Mouse (Mus musculus): ENCODE data around the gene Cog7. TPM values are rescaled to one million over a fixed set of nuclear protein-coding genes. Genes with fewer than 3 reads are reported as not detected.

The Cog7 gene
- polyA plus RNA-seq, 1 experiment = 14.0 TPM

GRCm38 (mm10) chr7:121961913-121962570 is 19.5 kb downstream of the Cog7 start:
- Histone ChIP-seq H3K4me3 (ENCODE audit: insufficient read depth, low read length) (no peak overlapping the region), H3K27ac (ENCODE audit: insufficient read depth, low read length) (no peak overlapping the region), H3K4me1 (ENCODE audit: control insufficient read depth, insufficient read depth, low read length) (no peaks in the 10 kb centered on the region)
- TF ChIP-seq POLR2A (IDR thresholded peaks at IDR 0.05; ENCODE audit: low read depth, low read length) (no peak), CTCF (IDR thresholded peaks at IDR 0.05; ENCODE audit: borderline replicate concordance, insufficient read depth, low read length) (no peak)

GRCm38 (mm10) chr7:121955802-121956201 is 25.7 kb downstream of the Cog7 start:
- Histone ChIP-seq H3K4me3 (ENCODE audit: insufficient read depth, low read length) (no peak overlapping the region), H3K27ac (ENCODE audit: insufficient read depth, low read length) (no peak overlapping the region), H3K4me1 (ENCODE audit: control insufficient read depth, insufficient read depth, low read length) (no peaks in the 10 kb centered on the region)
- TF ChIP-seq POLR2A (IDR thresholded peaks at IDR 0.05; ENCODE audit: low read depth, low read length) (no peak), CTCF (IDR thresholded peaks at IDR 0.05; ENCODE audit: borderline replicate concordance, insufficient read depth, low read length) (no peak)

GRCm38 (mm10) chr7:121954891-121955669 is 26.4 kb downstream of the Cog7 start:
- Histone ChIP-seq H3K4me1 (ENCODE audit: control insufficient read depth, insufficient read depth, low read length) (no peaks in the 10 kb centered on the region), H3K4me3 (ENCODE audit: insufficient read depth, low read length) (no peak overlapping the region), H3K27ac (ENCODE audit: insufficient read depth, low read length) (no peak overlapping the region)
- no peak for TF ChIP-seq CTCF (IDR thresholded peaks at IDR 0.05; ENCODE audit: borderline replicate concordance, insufficient read depth, low read length)
- no peak for TF ChIP-seq POLR2A (IDR thresholded peaks at IDR 0.05; ENCODE audit: low read depth, low read length)

GRCm38 (mm10) chr7:121947513-121947912 is 34.0 kb downstream of the Cog7 start:
- TF ChIP-seq POLR2A (IDR thresholded peaks at IDR 0.05; ENCODE audit: low read depth, low read length) (no peak), CTCF (IDR thresholded peaks at IDR 0.05; ENCODE audit: borderline replicate concordance, insufficient read depth, low read length) (no peak)
- no peak overlapping the region for H3K4me3 ChIP-seq (ENCODE audit: insufficient read depth, low read length)
- H3K27ac ChIP-seq (ENCODE audit: insufficient read depth, low read length) = no peak overlapping the region
- no peaks in the 10 kb centered on the region for H3K4me1 ChIP-seq (ENCODE audit: control insufficient read depth, insufficient read depth, low read length)

GRCm38 (mm10) chr7:121946196-121946595 is 35.3 kb downstream of the Cog7 start:
- Histone ChIP-seq H3K4me3 (ENCODE audit: insufficient read depth, low read length) (no peak overlapping the region), H3K4me1 (ENCODE audit: control insufficient read depth, insufficient read depth, low read length) (no peaks in the 10 kb centered on the region), H3K27ac (ENCODE audit: insufficient read depth, low read length) (no peak overlapping the region)
- TF ChIP-seq CTCF (IDR thresholded peaks at IDR 0.05; ENCODE audit: borderline replicate concordance, insufficient read depth, low read length) = no peak
- TF ChIP-seq POLR2A (IDR thresholded peaks at IDR 0.05; ENCODE audit: low read depth, low read length) = no peak

GRCm38 (mm10) chr7:121942371-121942770 is 39.1 kb downstream of the Cog7 start:
- Histone ChIP-seq H3K27ac (ENCODE audit: insufficient read depth, low read length) (no peak overlapping the region), H3K4me3 (ENCODE audit: insufficient read depth, low read length) (no peak overlapping the region), H3K4me1 (ENCODE audit: control insufficient read depth, insufficient read depth, low read length) (no peaks in the 10 kb centered on the region)
- TF ChIP-seq POLR2A (IDR thresholded peaks at IDR 0.05; ENCODE audit: low read depth, low read length) (no peak), CTCF (IDR thresholded peaks at IDR 0.05; ENCODE audit: borderline replicate concordance, insufficient read depth, low read length) (no peak)

GRCm38 (mm10) chr7:121941640-121942039 is 39.9 kb downstream of the Cog7 start:
- Histone ChIP-seq H3K4me1 (ENCODE audit: control insufficient read depth, insufficient read depth, low read length) (no peaks in the 10 kb centered on the region), H3K4me3 (ENCODE audit: insufficient read depth, low read length) (no peak overlapping the region), H3K27ac (ENCODE audit: insufficient read depth, low read length) (no peak overlapping the region)
- no peak for TF ChIP-seq CTCF (IDR thresholded peaks at IDR 0.05; ENCODE audit: borderline replicate concordance, insufficient read depth, low read length)
- TF ChIP-seq POLR2A (IDR thresholded peaks at IDR 0.05; ENCODE audit: low read depth, low read length) = no peak

- H3K4me1 ChIP-seq (ENCODE audit: control insufficient read depth, insufficient read depth, low read length) = no peaks in the 10 kb centered on the region
- no peak overlapping the region for H3K27ac ChIP-seq (ENCODE audit: insufficient read depth, low read length)
- no peak overlapping the region for H3K4me3 ChIP-seq (ENCODE audit: insufficient read depth, low read length)
These were observed 40.5 kb downstream of the Cog7 start for GRCm38 (mm10) chr7:121941016-121941415.

GRCm38 (mm10) chr7:121939729-121940128 is 41.8 kb downstream of the Cog7 start:
- Histone ChIP-seq H3K4me1 (ENCODE audit: control insufficient read depth, insufficient read depth, low read length) (no peaks in the 10 kb centered on the region), H3K27ac (ENCODE audit: insufficient read depth, low read length) (no peak overlapping the region), H3K4me3 (ENCODE audit: insufficient read depth, low read length) (no peak overlapping the region)
- no peak for TF ChIP-seq CTCF (IDR thresholded peaks at IDR 0.05; ENCODE audit: borderline replicate concordance, insufficient read depth, low read length)
- no peak for TF ChIP-seq POLR2A (IDR thresholded peaks at IDR 0.05; ENCODE audit: low read depth, low read length)

More at GRCm38 (mm10) chr7:121941016-121941415, 40.5 kb downstream of the Cog7 start:
- no peak for TF ChIP-seq CTCF (IDR thresholded peaks at IDR 0.05; ENCODE audit: borderline replicate concordance, insufficient read depth, low read length)
- TF ChIP-seq POLR2A (IDR thresholded peaks at IDR 0.05; ENCODE audit: low read depth, low read length) = no peak

GRCm38 (mm10) chr7:121939244-121939643 is 42.3 kb downstream of the Cog7 start:
- no peak overlapping the region for H3K4me3 ChIP-seq (ENCODE audit: insufficient read depth, low read length)
- no peak overlapping the region for H3K27ac ChIP-seq (ENCODE audit: insufficient read depth, low read length)
- no peaks in the 10 kb centered on the region for H3K4me1 ChIP-seq (ENCODE audit: control insufficient read depth, insufficient read depth, low read length)
- no peak for TF ChIP-seq CTCF (IDR thresholded peaks at IDR 0.05; ENCODE audit: borderline replicate concordance, insufficient read depth, low read length)
- TF ChIP-seq POLR2A (IDR thresholded peaks at IDR 0.05; ENCODE audit: low read depth, low read length) = no peak
